In the genomic region with DNA sequence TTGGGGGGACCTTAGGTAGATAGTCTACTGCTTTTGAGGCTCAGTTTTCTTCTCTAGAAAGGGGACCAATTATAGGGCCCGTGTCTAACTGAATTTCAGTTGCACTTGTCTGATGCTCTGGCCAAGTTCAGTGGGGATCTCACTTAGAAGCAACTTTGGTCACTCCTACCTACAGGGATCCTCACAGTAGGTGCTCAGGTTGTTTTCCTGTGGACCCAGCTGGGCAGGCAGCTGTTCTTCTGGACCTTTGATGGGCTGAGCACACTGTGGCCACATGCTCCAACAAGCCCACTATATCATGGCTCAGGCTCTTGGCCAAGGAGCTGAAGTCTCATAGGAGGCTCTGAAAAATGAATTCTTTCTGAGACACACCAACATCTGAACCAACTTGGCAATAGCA, we compare ENCODE assay signal across 25 mouse cellular contexts. TPM values are rescaled to one million over a fixed set of nuclear protein-coding genes. Genes with fewer than 3 reads are reported as not detected.
DNase-seq lines count a peak whose midpoint lies in the region; ATAC-seq lines count a peak whose summit lies in the region.
"Had no signal": no experiment of that assay in that cellular context is flagged by ENCODE, and none has a peak within 500 bp of the region (broad histone marks: within the 10 kb centered on the region; RNA-seq: fewer than 3 reads in every experiment).

No protein-coding gene starts in this region.

- H3K4me2 ChIP-seq in heart, embryonic 11.5 days = no peak overlapping the region

- H3K4me1 ChIP-seq in heart, embryonic 11.5 days (ENCODE audit: control insufficient read depth, insufficient read depth, low read length) = no peaks in the 10 kb centered on the region
- no peaks in the 10 kb centered on the region for H3K4me1 ChIP-seq in heart, embryonic 10.5 days

- H3K27ac ChIP-seq in heart, embryonic 11.5 days (ENCODE audit: low read depth, low read length) = no peak overlapping the region
- H3K27ac ChIP-seq in heart, embryonic 10.5 days = no peak overlapping the region

- intact Hi-C loops in heart, postnatal 10 days (cut with DNase I) = no loop called here

- 65% methylated on average over 1 of the region's 1 CpGs for WGBS in heart, embryonic 11.5 days (ENCODE audit: insufficient replicate concordance)
- 69% methylated on average over 1 of the region's 1 CpGs for WGBS in heart, embryonic 10.5 days

- no peaks in the 10 kb centered on the region for H3K36me3 ChIP-seq in heart, embryonic 11.5 days (ENCODE audit: control insufficient read depth, insufficient read depth, low read length)
- H3K36me3 ChIP-seq in heart, embryonic 10.5 days = no peaks in the 10 kb centered on the region
- H3K36me3 ChIP-seq: G1E had no signal

- DNase-seq in heart, adult 11 months = peak; percentile 84
- peak; percentile 68 for DNase-seq in heart, embryonic 10.5 days (ENCODE audit: low spot score)
- no peak for DNase-seq in heart, postnatal 10 days
- DNase-seq: adrenal gland, adult 2 months; adrenal gland, adult 8-10 months; adrenal gland, postnatal 10 days; adrenal gland, postnatal 14 days; adrenal gland, postnatal 25 days; adrenal gland, postnatal 36 days; B cell, adult 2 months; cerebellum, adult 11 months; cerebellum, adult 11-12 months; cerebellum, adult 18-20 months had no signal

- no peak for ATAC-seq in heart, embryonic 11.5 days (replicated peaks; ENCODE audit: insufficient number of reproducible peaks, low FRiP score, low TSS enrichment)
- ATAC-seq: activated CD4-positive, CD25-positive, alpha-beta regulatory T cell, adult 4 months; CD4-positive, CD25-positive, alpha-beta regulatory T cell, adult 4 months; Patski had no signal

- H3K4me3 ChIP-seq in heart, embryonic 11.5 days (ENCODE audit: low read depth, low read length) = no peak overlapping the region
- no peak overlapping the region for H3K4me3 ChIP-seq in heart, embryonic 10.5 days

- H3K9me3 ChIP-seq in heart, embryonic 11.5 days (replicated peaks; ENCODE audit: control insufficient read depth, low read length) = no peaks in the 10 kb centered on the region
- no peaks in the 10 kb centered on the region for H3K9me3 ChIP-seq in heart, embryonic 10.5 days
- H3K9me3 ChIP-seq: G1E had no signal

- H3K27me3 ChIP-seq in heart, embryonic 11.5 days (ENCODE audit: control insufficient read depth, insufficient read depth, low read length) = no peaks in the 10 kb centered on the region
- no peaks in the 10 kb centered on the region for H3K27me3 ChIP-seq in heart, embryonic 10.5 days (ENCODE audit: insufficient read depth, poor library complexity, severe bottlenecking)

- no peak overlapping the region for H3K9ac ChIP-seq in heart, embryonic 11.5 days (ENCODE audit: low read depth, low read length)

RNA-seq across cellular contexts. Expression of gene Igfbp3, which starts 31.1 kb away (rescaled TPM):
- 20.9 and 22.2 TPM in 2 replicates for polyA plus RNA-seq in heart, embryonic 11.5 days (2014; fragmentation: Nextera tagmentation; extraction: Ambion mirVana)
- polyA plus RNA-seq in heart, embryonic 10.5 days (2016; fragmentation: Nextera tagmentation; extraction: Ambion mirVana) = 15.7 and 25.9 TPM in 2 replicates
- total RNA-seq in heart, postnatal 10 days (2021) = 10 to 100 TPM; 23.2 to 24.7 TPM
- total RNA-seq: CH12.LX, MEL had no signal
- polyA plus RNA-seq: activated CD4-positive, CD25-positive, alpha-beta regulatory T cell, adult 4 months; CD4-positive, CD25-positive, alpha-beta regulatory T cell, adult 4 months; G1E had no signal

RNA-seq across cellular contexts. Expression of gene Igfbp1, which starts 47.2 kb away (rescaled TPM):
- 0.27 TPM in 1 of 2 replicates, not detected in the other for polyA plus RNA-seq in heart, embryonic 11.5 days (2014; fragmentation: Nextera tagmentation; extraction: Ambion mirVana)
- polyA plus RNA-seq in heart, embryonic 10.5 days (2016; fragmentation: Nextera tagmentation; extraction: Ambion mirVana) = 0.15 and 4.3 TPM in 2 replicates
- not detected for total RNA-seq in heart, postnatal 10 days (2021)
- total RNA-seq: adrenal gland, adult 18-20 months; adrenal gland, adult 8-10 months; adrenal gland, postnatal 25 days; CH12.LX; ES-E14; MEL had no signal
- polyA plus RNA-seq: activated CD4-positive, CD25-positive, alpha-beta regulatory T cell, adult 4 months; C2C12; CD4-positive, CD25-positive, alpha-beta regulatory T cell, adult 4 months; G1E had no signal

RNA-seq across cellular contexts. Expression of gene Gm11985, which starts 56.4 kb away (rescaled TPM):
- polyA plus RNA-seq in heart, embryonic 11.5 days (2014; fragmentation: Nextera tagmentation; extraction: Ambion mirVana) = not detected in 2 replicates
- polyA plus RNA-seq in heart, embryonic 10.5 days (2016; fragmentation: Nextera tagmentation; extraction: Ambion mirVana) = 0.21 TPM in 1 of 2 replicates, not detected in the other
- not detected for total RNA-seq in heart, postnatal 10 days (2021)
- total RNA-seq: adrenal gland, adult 18-20 months; adrenal gland, adult 2 months; adrenal gland, adult 8-10 months; adrenal gland, postnatal 10 days; adrenal gland, postnatal 14 days; adrenal gland, postnatal 25 days; adrenal gland, postnatal 36 days; adrenal gland, postnatal 4 days; CH12.LX; ES-E14; MEL had no signal
- polyA plus RNA-seq: activated CD4-positive, CD25-positive, alpha-beta regulatory T cell, adult 4 months; adrenal gland, adult 2 months; brain, embryonic 14.5 days; C2C12; CD4-positive, CD25-positive, alpha-beta regulatory T cell, adult 4 months; G1E; Patski had no signal

Comparison
In these comparisons a context has a peak if more than half of its experiments do, and no peak if none do; other contexts are left out.
1. DNase-seq: peak in heart, adult 11 months (single experiment) and heart, embryonic 10.5 days (single experiment); none in heart, postnatal 10 days (0 of 2).